Mouse (Mus musculus) left cerebral cortex, postnatal 4 days (tissue): ENCODE measurements around the gene Anapc4. TPM values are rescaled to one million over a fixed set of nuclear protein-coding genes. Genes with fewer than 3 reads are reported as not detected.

Source experiments
- total RNA-seq, 2 experiments: library from RNA; stranded (reverse); gene quantifications; 2 replicates each; pipeline ENCODE4 v1.2.3; 2021

The Anapc4 gene
- total RNA-seq, 2 experiments from 2014 or later, result 91.9 to 109 TPM

Other genes with a start within 250 kb of the Anapc4 start
- 10 to 100 TPM; 11.3 TPM for gene Sepsecs, start 164.3 kb upstream of the Anapc4 start, total RNA-seq
- gene Pi4k2b, start 92.4 kb upstream of the Anapc4 start, total RNA-seq, result 1 to 10 TPM; 4.9 to 6.7 TPM
- gene Zcchc4, start 58.6 kb upstream of the Anapc4 start, total RNA-seq, result 10 to 100 TPM; 11.0 to 11.6 TPM
- gene Slc34a2, start 204.1 kb downstream of the Anapc4 start, total RNA-seq, result under 1 TPM in 1 of 2 experiments, not detected in 1; 0.14 TPM